Mouse (Mus musculus) stomach, embryonic 14.5 days (tissue): ENCODE results near the gene Casp8. TPM values are rescaled to one million over a fixed set of nuclear protein-coding genes. Genes with fewer than 3 reads are reported as not detected.
A peak's percentile ranks its signal among the peaks of the same experiment; 100 is the strongest.
"Not testable (repeated sequence)": the region's sequence is repeated elsewhere in the genome, so short reads cannot be mapped to it uniquely, and the experiment has no call there.

Experiments used
- ATAC-seq: fragments of 200-750 bp; cut with Nextera tagmentation; 2 replicates; pipeline ENCODE4 v1.8.0; 2017; ENCODE audit warnings: low read depth, moderate TSS enrichment; ENCODE audit not compliant: insufficient number of reproducible peaks, insufficient read depth, low FRiP score
- H3K27ac ChIP-seq: fragments of 300-500 bp; sonication (generic); 2 replicates; pipeline ENCODE4 v1.5.1; 2014; ENCODE audit warnings: mild to moderate bottlenecking, low read length, moderate library complexity, mixed read lengths
- H3K27me3 ChIP-seq: fragments of 300-500 bp; sonication (generic); 2 replicates; pipeline ENCODE4 v1.6.1; 2014; ENCODE audit warnings: low read length, control low read depth, mixed read lengths; ENCODE audit not compliant: control insufficient read depth, insufficient read depth
- H3K36me3 ChIP-seq: fragments of 300-500 bp; sonication (generic); 2 replicates; pipeline ENCODE4 v1.6.1; 2014; ENCODE audit warnings: mild to moderate bottlenecking, control low read depth, low read length, moderate library complexity, mixed read lengths; ENCODE audit not compliant: control insufficient read depth, insufficient read depth
- H3K4me1 ChIP-seq: fragments of 300-500 bp; sonication (generic); 2 replicates; pipeline ENCODE4 v1.6.1; 2014; ENCODE audit warnings: low read length, control low read depth, mixed read lengths; ENCODE audit not compliant: control insufficient read depth, insufficient read depth
- H3K4me2 ChIP-seq: fragments of 300-500 bp; sonication (generic); replicated peaks from 2 replicates; pipeline ENCODE4 v1.6.1; 2014; ENCODE audit warnings: low read depth, low read length, control low read depth
- H3K4me3 ChIP-seq: fragments of 300-500 bp; sonication (generic); 2 replicates; pipeline ENCODE4 v1.5.1; 2014; ENCODE audit warnings: low read depth, low read length, control low read depth
- H3K9ac ChIP-seq: fragments of 300-500 bp; sonication (generic); replicated peaks from 2 replicates; pipeline ENCODE4 v1.6.1; 2014; ENCODE audit warnings: low read depth, mild to moderate bottlenecking, control low read depth, low read length, moderate library complexity, mixed read lengths
- H3K9me3 ChIP-seq: fragments of 300-500 bp; sonication (generic); 2 replicates; pipeline ENCODE4 v1.6.1; 2016; ENCODE audit warnings: low read depth, low read length, control low read depth; ENCODE audit not compliant: control insufficient read depth
- WGBS: fragments of 180-500 bp; shearing (Covaris S2); extraction: QIAGEN DNeasy Blood & Tissue Kit; methylation state at CpG from one replicate; pipeline ENCODE4 v1.1.7; 2014; 5-methylcytosine and 5-hydroxymethylcytosine counted together
- polyA plus RNA-seq: library from polyadenylated mRNA; unstranded; fragments of >200 nt; fragmentation: Nextera tagmentation; extraction: Ambion mirVana; gene quantifications from 2 replicates; pipeline ENCODE4 v1.2.1, GENCODE M21; 2014

Gene Casp8
- 40.3 and 42.2 TPM in 2 replicates for polyA plus RNA-seq

- H3K4me1 ChIP-seq: no peaks in the 10 kb centered on the region
- peak within 1 kb of the TSS; percentile 90 for H3K27ac ChIP-seq
- 1% methylated on average over 42 of the region's 42 CpGs for WGBS
- ATAC-seq: peak; percentile 92
- H3K4me3 ChIP-seq: peak within 1 kb of the TSS; percentile 64
- peak within 1 kb of the TSS; percentile 66 for H3K9ac ChIP-seq
- no peaks in the 10 kb centered on the region for H3K36me3 ChIP-seq
- H3K9me3 ChIP-seq: no peaks in the 10 kb centered on the region
- no peaks in the 10 kb centered on the region for H3K27me3 ChIP-seq
- peak within 1 kb of the TSS; percentile 67 for H3K4me2 ChIP-seq
Measured at GRCm38 (mm10) chr1:58795291-58796058, at the start of gene Casp8. TSS of gene Casp8 (plus strand) at chr1:58795374.

DNA sequence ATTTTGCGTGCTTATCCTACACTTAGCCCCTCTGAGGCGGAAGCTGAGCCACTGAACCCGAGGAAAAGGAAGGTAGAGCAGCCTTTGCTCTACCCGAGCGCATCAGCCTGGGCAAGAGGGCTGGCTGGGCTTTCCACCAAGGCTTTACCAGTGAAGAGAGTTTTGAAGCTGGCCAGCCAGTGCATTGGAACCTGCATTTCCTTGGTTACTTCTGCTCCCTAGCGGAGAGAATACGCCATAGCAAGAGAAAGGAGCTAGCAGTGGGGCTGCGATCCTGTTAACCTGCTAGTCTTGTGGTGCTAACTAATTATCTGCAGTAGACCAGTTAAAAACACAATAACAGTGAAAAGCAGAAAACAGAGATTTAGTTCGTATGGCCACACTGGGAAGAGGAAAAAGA, 48.3 kb upstream of the Casp8 start:
- Histone ChIP-seq H3K9me3 (no peaks in the 10 kb centered on the region), H3K4me2 (no peak overlapping the region), H3K27me3 (no peaks in the 10 kb centered on the region), H3K9ac (no peak overlapping the region), H3K27ac (no peak overlapping the region), H3K4me3 (no peak overlapping the region), H3K36me3 (peaks cover 59% of the 10 kb centered on the region), H3K4me1 (no peaks in the 10 kb centered on the region)
- ATAC-seq: no peak
- WGBS: 74% methylated on average over 9 of the region's 9 CpGs

DNA sequence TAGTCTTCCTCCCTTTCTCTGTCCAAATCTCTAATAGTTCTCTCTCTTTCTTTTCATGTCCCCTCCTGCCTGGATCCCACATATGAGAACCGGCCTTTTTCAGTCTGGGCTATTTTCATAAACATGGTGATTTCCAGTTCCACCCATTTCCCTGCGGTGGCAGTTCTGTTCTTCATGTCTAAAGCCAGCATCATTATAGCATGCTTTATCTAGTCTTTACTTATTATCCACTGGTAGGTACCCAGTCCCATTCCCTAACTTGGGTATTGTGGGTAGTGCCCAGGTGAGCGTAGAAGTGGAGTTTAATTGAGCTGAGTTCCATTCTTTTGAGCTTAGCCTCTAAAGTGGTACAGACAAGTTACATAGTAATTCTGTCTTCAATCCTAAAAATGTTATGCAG, 35.7 kb upstream of the Casp8 start:
- H3K4me1 ChIP-seq: no peaks in the 10 kb centered on the region
- no peak overlapping the region for H3K9ac ChIP-seq
- no peak overlapping the region for H3K4me2 ChIP-seq
- H3K9me3 ChIP-seq: no peaks in the 10 kb centered on the region
- H3K27me3 ChIP-seq: no peaks in the 10 kb centered on the region
- no peak overlapping the region for H3K27ac ChIP-seq
- 92% methylated on average over 3 of the region's 3 CpGs for WGBS
- no peak for ATAC-seq
- H3K36me3 ChIP-seq: peaks cover 15% of the 10 kb centered on the region
- H3K4me3 ChIP-seq: no peak overlapping the region

GRCm38 (mm10) chr1:58760581-58760980, 34.6 kb upstream of the Casp8 start:
- no peak overlapping the region for H3K4me2 ChIP-seq
- 70% methylated on average over 1 of the region's 1 CpGs for WGBS
- ATAC-seq: no peak
- H3K9ac ChIP-seq: no peak overlapping the region
- no peak overlapping the region for H3K4me3 ChIP-seq
- H3K27me3 ChIP-seq: no peaks in the 10 kb centered on the region
- H3K4me1 ChIP-seq: no peaks in the 10 kb centered on the region
- H3K9me3 ChIP-seq: no peaks in the 10 kb centered on the region
- H3K27ac ChIP-seq: no peak overlapping the region
- H3K36me3 ChIP-seq: peaks cover 9% of the 10 kb centered on the region

GRCm38 (mm10) chr1:58761391-58762275, 33.5 kb upstream of the Casp8 start:
- not testable (repeated sequence) for ATAC-seq, H3K4me3 ChIP-seq, H3K4me1 ChIP-seq, H3K27me3 ChIP-seq, H3K4me2 ChIP-seq, H3K9ac ChIP-seq, H3K27ac ChIP-seq, H3K9me3 ChIP-seq, H3K36me3 ChIP-seq
- 69% methylated on average over 5 of the region's 5 CpGs for WGBS

- H3K4me3 ChIP-seq: no peak overlapping the region
- H3K27me3 ChIP-seq: no peaks in the 10 kb centered on the region
- no peak overlapping the region for H3K9ac ChIP-seq
- H3K4me2 ChIP-seq: no peak overlapping the region
- 79% methylated on average over 5 of the region's 5 CpGs for WGBS
- H3K36me3 ChIP-seq: no peaks in the 10 kb centered on the region; the same call in 1 of the 2 replicates
- H3K9me3 ChIP-seq: no peaks in the 10 kb centered on the region
- no peaks in the 10 kb centered on the region for H3K4me1 ChIP-seq
- no peak overlapping the region for H3K27ac ChIP-seq
- ATAC-seq: no peak
Measured at GRCm38 (mm10) chr1:58762576-58762975, 32.6 kb upstream of the Casp8 start.

DNA sequence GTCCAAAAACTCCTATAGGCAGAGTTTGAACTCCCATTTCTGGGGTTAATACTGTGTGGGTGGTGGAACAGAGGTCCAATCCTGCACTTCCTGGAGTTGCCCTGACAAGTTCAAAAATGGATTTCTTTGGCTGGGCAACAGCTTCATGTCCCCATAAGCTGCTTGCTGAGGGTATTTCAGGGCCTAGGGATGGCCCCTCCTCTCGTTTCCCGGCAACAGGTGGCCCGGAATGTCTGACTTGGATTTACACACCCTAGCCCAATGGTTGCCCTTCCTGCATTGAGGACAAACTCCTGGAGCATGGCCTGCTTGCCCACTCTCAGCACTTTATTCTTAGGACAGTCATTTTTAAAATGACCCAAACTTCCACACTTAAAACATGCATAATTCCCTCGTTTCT, 28.7 kb upstream of the Casp8 start:
- H3K36me3 ChIP-seq, H3K27me3 ChIP-seq, ATAC-seq, H3K4me1 ChIP-seq, H3K9me3 ChIP-seq, H3K4me3 ChIP-seq, H3K27ac ChIP-seq, H3K4me2 ChIP-seq, H3K9ac ChIP-seq: not testable (repeated sequence)
- 76% methylated on average over 4 of the region's 4 CpGs for WGBS

DNA sequence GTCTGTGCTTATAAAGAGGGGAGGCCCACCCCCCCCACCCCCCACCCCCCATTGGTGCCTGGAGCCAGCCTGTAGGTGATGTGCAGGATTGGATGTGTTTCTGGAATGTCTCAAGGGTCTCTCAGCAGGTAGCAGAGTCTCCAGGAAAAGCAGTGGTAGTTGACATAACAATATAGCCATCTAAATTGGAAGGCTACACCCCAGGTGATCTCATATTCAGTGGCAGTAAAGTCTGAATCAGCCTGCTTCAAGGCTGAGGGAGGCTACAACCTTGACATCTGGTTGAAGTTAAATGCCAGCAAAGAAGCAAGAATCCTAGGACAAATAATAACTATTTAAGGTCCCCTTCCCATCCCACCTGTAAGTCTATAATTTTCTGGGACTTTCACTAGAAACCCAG, 26.0 kb upstream of the Casp8 start:
- no peak overlapping the region for H3K9ac ChIP-seq
- H3K27me3 ChIP-seq: no peaks in the 10 kb centered on the region
- H3K9me3 ChIP-seq: no peaks in the 10 kb centered on the region
- no peak overlapping the region for H3K4me2 ChIP-seq
- no peaks in the 10 kb centered on the region for H3K4me1 ChIP-seq
- ATAC-seq: no peak
- no peak overlapping the region for H3K27ac ChIP-seq
- no peak overlapping the region for H3K4me3 ChIP-seq
- H3K36me3 ChIP-seq: no peaks in the 10 kb centered on the region
